Mouse (Mus musculus) liver, embryonic 14.5 days (tissue): ENCODE results near the gene Clcc1. TPM values are rescaled to one million over a fixed set of nuclear protein-coding genes. Genes with fewer than 3 reads are reported as not detected.
"Not testable (repeated sequence)": the region's sequence is repeated elsewhere in the genome, so short reads cannot be mapped to it uniquely, and the experiment has no call there.

Experiments
- ATAC-seq: fragments of 200-750 bp; cut with Nextera tagmentation; 2 replicates; pipeline ENCODE4 v1.8.0; 2017; ENCODE audit warnings: moderate number of reproducible peaks, mild to moderate bottlenecking, moderate library complexity; ENCODE audit not compliant: insufficient read depth
- DNase-seq, 3 experiments: peaks; one replicate each; pipeline ENCODE4 v3.0.0-alpha.2; 2012 to 2013; ENCODE audit warnings: low read depth in 3 of 3, low spot score in 3 of 3
- H3K27ac ChIP-seq: fragments of 300-500 bp; sonication (generic); 2 replicates; pipeline ENCODE4 v1.5.1; 2014; ENCODE audit warnings: moderate library complexity, mild to moderate bottlenecking, control low read depth, inconsistent platforms
- H3K27me3 ChIP-seq: fragments of 300-500 bp; sonication (generic); 2 replicates; pipeline ENCODE4 v1.6.1; 2014; ENCODE audit warnings: mild to moderate bottlenecking, low read length, moderate library complexity; ENCODE audit not compliant: control insufficient read depth, insufficient read depth
- H3K36me3 ChIP-seq: fragments of 300-500 bp; sonication (generic); replicated peaks from 2 replicates; pipeline ENCODE4 v1.6.1; 2014; ENCODE audit warnings: low read depth; ENCODE audit not compliant: control insufficient read depth, insufficient read depth
- H3K4me1 ChIP-seq, 2 experiments: fragments of 200-500 bp in 1 of 2; fragments of 300-500 bp in 1 of 2; sonication (generic) in 1 of 2; replicated peaks; 2 replicates each; pipeline ENCODE4 v1.6.1; 2012 to 2014; ENCODE audit warnings: antibody characterized with exemption in 1 of 2, inconsistent platforms in 1 of 2, low read length in 1 of 2; ENCODE audit not compliant: control insufficient read depth in 2 of 2, insufficient read depth in 2 of 2
- H3K4me2 ChIP-seq: fragments of 300-500 bp; sonication (generic); 2 replicates; pipeline ENCODE4 v1.6.1; 2014; ENCODE audit warnings: low read depth, mild to moderate bottlenecking, control low read depth, moderate library complexity
- H3K4me3 ChIP-seq, 2 experiments: fragments of 200-500 bp in 1 of 2; fragments of 300-500 bp in 1 of 2; sonication (generic) in 1 of 2; 2 replicates each; pipeline ENCODE4 v1.5.1; 2012 to 2014; ENCODE audit warnings: low read depth in 2 of 2, low read length in 2 of 2, mild to moderate bottlenecking in 2 of 2, control low read depth in 1 of 2, inconsistent platforms in 1 of 2, moderate library complexity in 1 of 2; ENCODE audit not compliant: insufficient read depth in 1 of 2
- H3K9ac ChIP-seq: fragments of 300-500 bp; sonication (generic); replicated peaks from 2 replicates; pipeline ENCODE4 v1.6.1; 2014; ENCODE audit warnings: mild to moderate bottlenecking, control low read depth, moderate library complexity
- H3K9me3 ChIP-seq: fragments of 300-500 bp; sonication (generic); 2 replicates; pipeline ENCODE4 v1.6.1; 2016; ENCODE audit warnings: low read length, mixed read lengths; ENCODE audit not compliant: control insufficient read depth
- CTCF ChIP-seq: IDR thresholded peaks from 2 replicates; pipeline ENCODE4 v1.5.1; 2016; ENCODE audit warnings: antibody characterized with exemption, low read depth, control low read depth
- EP300 ChIP-seq: IDR thresholded peaks from 2 replicates; pipeline ENCODE4 v1.6.1; 2016; ENCODE audit warnings: antibody characterized with exemption, low read depth
- WGBS: fragments of 180-500 bp; shearing (Covaris S2); extraction: QIAGEN DNeasy Blood & Tissue Kit; methylation state at CpG from one replicate; pipeline ENCODE4 v1.1.7; 2014; ENCODE audit not compliant: insufficient replicate concordance; 5-methylcytosine and 5-hydroxymethylcytosine counted together
- polyA plus RNA-seq, 2 experiments: library from polyadenylated mRNA; depleted of rRNA in 1 of 2; stranded (reverse) in 1 of 2; unstranded in 1 of 2; fragments of >200 nt; fragmentation: Nextera tagmentation in 1 of 2; extraction: Ambion mirVana in 1 of 2; gene quantifications; 2 replicates each; pipeline versions ENCODE4 v1.2.1 to v1.2.3; 2012 to 2014

Clcc1 gene
- polyA plus RNA-seq, 2 experiments, result 22.7 to 38.5 TPM

- WGBS, result 77% methylated on average over 7 of the region's 7 CpGs
- Histone ChIP-seq H3K4me1 (peaks cover 10 to 11% of the 10 kb centered on the region in 2 experiments), H3K27ac (no peak overlapping the region), H3K27me3 (no peaks in the 10 kb centered on the region), H3K36me3 (no peaks in the 10 kb centered on the region), H3K4me2 (peak overlapping the region; percentile 80), H3K9ac (no peak overlapping the region), H3K9me3 (no peaks in the 10 kb centered on the region), H3K4me3 (no peak overlapping the region)
- no peak for TF ChIP-seq CTCF
- no peak for TF ChIP-seq EP300
- ATAC-seq, result no peak
- peak in 1 of 3 experiments; percentile 9 for DNase-seq
Measured at GRCm38 (mm10) chr3:108655486-108655885, 1.8 kb downstream of the Clcc1 start.

- WGBS, result 85% methylated on average over 9 of the region's 9 CpGs
- ATAC-seq, result no peak
Measured at GRCm38 (mm10) chr3:108658612-108659011, 4.9 kb downstream of the Clcc1 start.

GRCm38 (mm10) chr3:108660941-108661340 is 7.2 kb downstream of the Clcc1 start:
- Histone ChIP-seq H3K27me3 (no peaks in the 10 kb centered on the region), H3K9me3 (no peaks in the 10 kb centered on the region), H3K27ac (no peak overlapping the region), H3K36me3 (peaks cover 24% of the 10 kb centered on the region), H3K9ac (no peak overlapping the region), H3K4me3 (no peak overlapping the region), H3K4me2 (no peak overlapping the region), H3K4me1 (no peaks in the 10 kb centered on the region)
- DNase-seq (no peak), ATAC-seq (no peak)
- 82% methylated on average over 1 of the region's 1 CpGs for WGBS
- no peak for TF ChIP-seq EP300
- TF ChIP-seq CTCF, result peak; percentile 64

More at GRCm38 (mm10) chr3:108658612-108659011, 4.9 kb downstream of the Clcc1 start:
- Histone ChIP-seq H3K9ac (no peak overlapping the region), H3K4me3 (no peak overlapping the region), H3K4me2 (no peak overlapping the region), H3K4me1 (peaks cover 5% of the 10 kb centered on the region in 2 experiments; a peak in 2 of 4 replicates), H3K9me3 (no peaks in the 10 kb centered on the region), H3K27me3 (no peaks in the 10 kb centered on the region), H3K36me3 (peaks cover 19% of the 10 kb centered on the region), H3K27ac (no peak overlapping the region)
- no peak for DNase-seq
- TF ChIP-seq CTCF (no peak), EP300 (no peak)

DNA sequence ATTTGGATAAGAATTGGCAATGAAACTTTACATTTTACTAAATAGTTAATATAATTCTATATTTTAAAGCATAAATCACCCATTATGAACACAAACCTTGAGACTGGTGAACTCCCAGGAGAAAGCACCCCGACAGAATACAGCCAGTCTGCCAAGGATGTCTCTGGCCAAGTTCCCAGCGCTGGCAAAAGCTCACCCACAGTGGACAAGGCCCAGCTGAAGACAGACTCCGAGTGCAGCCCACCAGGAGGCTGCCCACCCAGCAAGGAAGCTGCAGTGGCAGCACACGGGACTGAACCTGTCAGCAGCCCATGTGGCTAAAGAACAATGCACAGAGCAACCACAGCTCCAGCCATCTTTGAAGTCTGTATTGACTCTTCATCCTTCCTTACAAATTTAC is 22.9 kb downstream of the Clcc1 start:
- Histone ChIP-seq H3K9ac (no peak overlapping the region), H3K27me3 (no peaks in the 10 kb centered on the region), H3K36me3 (peaks cover 77% of the 10 kb centered on the region), H3K4me2 (no peak overlapping the region), H3K9me3 (no peaks in the 10 kb centered on the region), H3K27ac (no peak overlapping the region), H3K4me1 (no peaks in the 10 kb centered on the region), H3K4me3 (no peak overlapping the region)
- WGBS, result 75% methylated on average over 4 of the region's 4 CpGs
- DNase-seq, result no peak
- TF ChIP-seq CTCF (no peak), EP300 (no peak)
- no peak for ATAC-seq

GRCm38 (mm10) chr3:108681004-108681403 is 27.3 kb downstream of the Clcc1 start:
- 85% methylated on average over 4 of the region's 4 CpGs for WGBS
- Histone ChIP-seq H3K9me3 (no peaks in the 10 kb centered on the region), H3K4me3 (no peak overlapping the region), H3K4me1 (no peaks in the 10 kb centered on the region), H3K4me2 (no peak overlapping the region), H3K36me3 (peaks cover 86% of the 10 kb centered on the region), H3K9ac (no peak overlapping the region), H3K27ac (no peak overlapping the region), H3K27me3 (no peaks in the 10 kb centered on the region)
- TF ChIP-seq CTCF, result no peak
- TF ChIP-seq EP300, result no peak
- ATAC-seq (0 out of 2 replicates have a peak, but pooled peaks have one; percentile 37), DNase-seq (no peak)

DNA sequence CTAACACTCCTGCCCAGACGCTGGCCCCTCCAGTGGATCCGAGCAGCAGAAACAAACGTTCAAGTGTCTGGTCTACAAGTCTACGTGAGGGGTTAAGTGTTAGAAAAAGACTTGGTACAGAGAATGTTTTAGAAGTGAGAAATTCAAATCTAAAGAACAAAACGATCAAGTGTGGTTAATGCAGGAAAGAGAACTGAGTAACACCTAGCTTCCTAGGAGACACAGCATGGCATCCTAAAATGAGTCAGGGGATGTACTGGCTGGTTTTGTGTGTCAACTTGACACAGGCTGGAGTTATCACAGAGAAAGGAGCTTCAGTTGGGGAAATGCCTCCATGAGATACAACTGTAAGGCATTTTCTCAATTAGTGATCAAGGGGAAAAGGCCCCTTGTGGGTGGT is 29.9 kb downstream of the Clcc1 start:
- not testable (repeated sequence) for H3K27me3 ChIP-seq, H3K9ac ChIP-seq, H3K4me3 ChIP-seq, H3K27ac ChIP-seq, ATAC-seq, DNase-seq, H3K4me2 ChIP-seq, H3K4me1 ChIP-seq, H3K9me3 ChIP-seq
- H3K36me3 ChIP-seq, result peaks cover 79% of the 10 kb centered on the region
- WGBS, result 84% methylated on average over 5 of the region's 5 CpGs
